Mouse (Mus musculus): ENCODE data around the gene Aars.
A peak's percentile ranks its signal among the peaks of the same experiment; 100 is the strongest.
"Not testable (repeated sequence)": the region's sequence is repeated elsewhere in the genome, so short reads cannot be mapped to it uniquely, and the experiment has no call there.

The Aars gene

GRCm38 (mm10) chr8:111053827-111054518 is 21.0 kb downstream of the Aars start:
- no peak for DNase-seq (ENCODE audit: low spot score)

DNA sequence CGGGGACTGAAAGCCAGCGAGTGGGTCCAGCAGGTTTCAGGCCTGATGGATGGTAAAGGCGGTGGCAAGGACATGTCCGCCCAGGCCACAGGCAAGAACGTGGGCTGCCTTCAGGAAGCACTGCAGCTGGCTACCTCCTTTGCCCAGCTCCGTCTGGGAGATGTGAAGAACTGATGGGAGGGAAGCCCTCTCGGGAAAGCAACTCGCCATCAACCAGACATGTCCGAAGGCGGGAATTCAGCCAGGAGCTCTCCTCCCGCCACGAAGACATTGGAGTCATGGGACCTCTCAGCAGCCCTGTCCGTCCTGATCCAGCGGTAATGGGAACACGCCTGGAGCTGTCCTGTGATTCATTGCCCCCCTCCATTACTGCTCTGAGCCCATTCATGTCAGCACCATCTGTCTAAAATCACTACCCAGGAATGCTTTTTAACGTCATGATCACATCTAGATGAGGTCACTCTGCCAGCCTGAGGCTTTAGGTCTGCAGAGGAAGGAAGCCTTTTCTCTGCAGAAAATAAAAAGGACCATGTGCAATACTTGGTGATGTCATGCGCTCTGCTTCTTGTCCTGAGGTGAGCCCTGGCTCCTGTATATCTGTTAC is 22.2 kb downstream of the Aars start:
- no peak for DNase-seq (ENCODE audit: low spot score)

GRCm38 (mm10) chr8:111055661-111056060 is 22.7 kb downstream of the Aars start:
- DNase-seq (ENCODE audit: low spot score), result no peak

GRCm38 (mm10) chr8:111056158-111056663 is 23.3 kb downstream of the Aars start, which contains the start of gene Exosc6:
Gene Exosc6 (plus strand): TSS chr8:111056339.
- DNase-seq (ENCODE audit: low spot score), result peak; percentile 81

- DNase-seq (ENCODE audit: low spot score), result no peak
Measured at GRCm38 (mm10) chr8:111056691-111057293, 23.8 kb downstream of the Aars start.

GRCm38 (mm10) chr8:111058946-111059572 is 26.1 kb downstream of the Aars start:
- no peak for DNase-seq (ENCODE audit: low spot score)

- no peak for DNase-seq (ENCODE audit: low spot score)
Measured at GRCm38 (mm10) chr8:111061688-111062071, 28.7 kb downstream of the Aars start.

GRCm38 (mm10) chr8:111062072-111062757 is 29.3 kb downstream of the Aars start:
- peak; percentile 82 for DNase-seq (ENCODE audit: low spot score)

GRCm38 (mm10) chr8:111062893-111063292 is 29.9 kb downstream of the Aars start:
- DNase-seq (ENCODE audit: low spot score), result no peak

DNA sequence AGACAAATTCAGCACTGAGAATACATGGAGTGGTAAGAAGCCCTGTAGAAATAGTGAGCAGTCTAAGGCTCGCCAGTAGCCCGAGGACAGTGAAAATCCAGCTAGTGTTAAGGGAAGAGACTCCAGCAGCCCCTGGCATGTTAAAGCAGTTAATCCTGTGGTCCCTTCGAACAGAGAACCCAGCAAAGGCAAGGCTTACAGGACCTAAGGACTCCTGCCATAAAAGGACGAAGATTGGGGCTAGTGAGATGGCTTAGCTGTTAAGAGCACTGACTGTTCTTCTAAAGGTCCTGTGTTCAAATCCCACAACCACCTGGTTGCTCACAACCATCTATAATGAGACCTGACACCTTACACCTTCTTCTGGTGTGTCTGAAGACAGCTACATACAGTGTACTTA is 33.4 kb downstream of the Aars start:
- no peak for DNase-seq (ENCODE audit: low spot score)

- DNase-seq (ENCODE audit: low spot score), result no peak
Measured at GRCm38 (mm10) chr8:111067439-111067838, 34.5 kb downstream of the Aars start.

DNA sequence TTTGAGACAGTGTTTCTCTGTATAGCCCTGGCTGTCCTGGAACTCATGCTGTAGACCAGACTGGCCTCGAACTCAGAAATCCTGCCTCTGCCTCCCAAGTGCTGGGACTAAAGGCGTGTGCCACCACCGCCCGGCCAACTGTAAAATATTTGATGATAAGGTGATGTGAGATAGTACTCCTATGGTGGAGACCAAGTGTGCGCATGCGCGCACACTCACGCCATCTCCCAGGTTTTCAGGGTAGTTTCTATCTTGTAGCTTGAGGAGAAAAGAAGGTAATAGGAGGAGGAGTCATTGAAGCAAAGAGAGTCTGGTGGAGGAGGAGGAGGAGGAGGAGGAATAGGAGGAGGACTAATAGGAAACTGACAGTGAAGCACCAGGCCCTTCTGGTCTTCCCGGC is 35.7 kb downstream of the Aars start:
- not testable (repeated sequence) for DNase-seq (ENCODE audit: low spot score)

GRCm38 (mm10) chr8:111075926-111076325 is 43.0 kb downstream of the Aars start:
- no peak for DNase-seq (ENCODE audit: low spot score)

DNA sequence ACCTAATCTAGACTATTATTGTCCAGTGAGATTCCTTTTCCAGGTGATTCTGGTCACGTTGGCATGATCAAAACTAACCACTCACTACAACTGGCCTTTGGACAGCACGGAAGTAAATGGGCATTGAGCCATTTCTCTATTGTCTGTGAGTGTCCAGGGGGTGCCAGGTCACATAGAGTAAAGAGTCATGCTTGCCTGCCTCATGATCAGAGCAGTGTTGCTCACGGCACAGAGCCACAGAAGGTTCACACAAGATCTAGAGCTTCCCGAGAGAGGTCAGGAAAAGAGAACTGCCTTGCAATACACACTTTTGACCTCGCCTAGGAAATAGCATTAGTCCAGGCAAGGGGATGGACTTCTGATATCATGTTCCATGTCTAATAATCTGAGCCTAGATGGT is 46.5 kb downstream of the Aars start:
- no peak for DNase-seq (ENCODE audit: low spot score)

DNA sequence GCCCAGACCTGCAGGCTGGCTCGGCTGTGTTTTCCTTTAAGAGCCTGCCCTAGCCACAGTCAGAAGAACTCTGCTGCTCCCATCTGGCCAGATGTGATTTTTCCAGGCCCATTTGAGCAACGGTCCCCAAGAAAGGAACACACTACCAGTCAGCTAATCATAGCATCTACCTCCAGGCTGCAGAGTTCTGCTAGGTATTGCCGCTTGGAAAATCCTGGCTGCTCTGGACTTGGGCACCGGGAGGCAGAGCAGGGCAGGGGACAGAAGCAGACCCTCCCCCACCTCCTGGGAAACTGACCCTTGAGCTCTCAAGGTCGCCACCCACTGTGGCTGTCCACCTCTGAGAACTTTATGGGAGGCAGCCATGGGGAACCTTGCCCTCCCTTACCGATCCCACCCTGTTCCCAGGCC is 46.9 kb downstream of the Aars start:
- DNase-seq (ENCODE audit: low spot score), result no peak

DNA sequence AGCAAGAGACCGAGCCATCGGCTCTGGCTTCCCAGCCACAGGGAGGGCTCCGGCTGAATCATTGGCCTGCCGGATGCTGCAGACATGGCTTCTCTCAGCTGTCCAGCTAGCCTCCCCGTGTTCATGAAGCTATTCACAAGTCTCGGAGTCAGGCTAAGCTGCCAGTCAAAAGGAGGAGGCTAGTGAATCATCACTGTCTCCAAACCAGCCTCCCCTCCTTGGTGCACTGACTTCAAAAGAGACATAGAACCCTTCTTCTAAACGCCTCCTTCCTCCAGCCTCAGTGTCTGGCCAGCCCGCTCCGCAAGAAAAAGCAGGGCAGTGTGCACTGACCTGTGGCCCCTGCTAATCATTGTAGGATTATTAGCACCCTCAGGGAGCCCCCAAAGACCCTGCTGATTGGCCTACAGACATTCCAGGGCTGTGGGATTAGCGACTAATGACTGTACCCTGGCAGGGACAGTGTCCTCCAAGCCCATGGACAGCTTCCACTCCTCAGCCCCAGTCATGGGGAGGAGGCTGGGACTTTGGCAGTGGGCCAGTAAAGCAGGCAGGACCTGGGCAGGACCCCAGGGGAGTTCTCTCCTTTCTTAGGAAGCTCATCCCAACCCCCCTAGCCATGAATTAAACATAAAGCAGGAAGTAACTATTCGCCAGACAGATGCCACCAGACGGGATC is 48.8 kb downstream of the Aars start:
- no peak for DNase-seq (ENCODE audit: low spot score)

GRCm38 (mm10) chr8:111083936-111084335 is 51.0 kb downstream of the Aars start:
- not testable (repeated sequence) for DNase-seq (ENCODE audit: low spot score)

- peak; percentile 37 for DNase-seq (ENCODE audit: low spot score)
Measured at GRCm38 (mm10) chr8:111090126-111090525, 57.2 kb downstream of the Aars start.

DNA sequence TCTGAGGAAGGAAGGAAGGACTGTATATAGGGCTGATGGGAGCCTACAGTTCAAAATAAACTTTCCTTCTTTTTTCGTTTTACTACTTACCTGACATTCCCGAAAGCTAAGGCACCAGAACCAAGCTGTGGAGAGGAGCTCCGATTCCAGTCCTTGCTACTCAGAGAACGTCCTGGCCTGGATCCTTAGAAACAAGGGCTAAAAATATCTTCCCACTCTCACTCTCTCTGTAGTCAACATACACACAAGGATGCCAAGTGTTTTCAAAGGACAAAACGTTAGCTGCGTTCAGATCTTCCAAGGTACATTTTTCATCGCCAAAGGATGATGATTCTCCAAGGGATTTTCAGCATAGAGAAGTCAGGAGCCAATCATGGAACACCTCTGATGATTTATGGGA is 58.8 kb downstream of the Aars start:
- DNase-seq (ENCODE audit: low spot score), result no peak

DNA sequence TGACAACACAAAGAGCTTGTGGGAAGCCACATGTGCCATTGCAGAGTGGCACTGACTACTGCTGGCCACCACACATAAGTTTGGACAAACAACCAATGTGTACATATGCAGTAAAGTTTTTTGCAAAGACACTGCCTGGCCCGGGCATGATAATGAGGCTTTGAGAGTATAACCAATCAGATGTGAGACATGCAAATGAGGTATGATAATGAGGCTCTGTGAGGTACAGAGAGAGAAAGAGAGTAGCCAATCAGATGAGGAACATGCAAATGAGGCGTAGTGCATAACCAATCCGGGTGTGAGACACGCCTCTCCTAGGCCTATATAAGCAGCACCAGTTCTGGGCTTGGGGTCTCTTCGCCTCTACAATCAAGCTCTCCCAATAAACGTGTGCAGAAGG is 59.4 kb downstream of the Aars start, which contains the start of gene Clec18a:
TSS of gene Clec18a (minus strand) at position 101 of the 400 bp plus-strand sequence.
- DNase-seq (ENCODE audit: low spot score), result not testable (repeated sequence)
